Mouse (Mus musculus): Measurements from ENCODE around the gene Trit1. TPM values are rescaled to one million over a fixed set of nuclear protein-coding genes. Genes with fewer than 3 reads are reported as not detected.
"Not testable (repeated sequence)": the region's sequence is repeated elsewhere in the genome, so short reads cannot be mapped to it uniquely, and the experiment has no call there.

The Trit1 gene
- total RNA-seq, 2 experiments from 2014 or later = 5.4 to 6.4 TPM

DNA sequence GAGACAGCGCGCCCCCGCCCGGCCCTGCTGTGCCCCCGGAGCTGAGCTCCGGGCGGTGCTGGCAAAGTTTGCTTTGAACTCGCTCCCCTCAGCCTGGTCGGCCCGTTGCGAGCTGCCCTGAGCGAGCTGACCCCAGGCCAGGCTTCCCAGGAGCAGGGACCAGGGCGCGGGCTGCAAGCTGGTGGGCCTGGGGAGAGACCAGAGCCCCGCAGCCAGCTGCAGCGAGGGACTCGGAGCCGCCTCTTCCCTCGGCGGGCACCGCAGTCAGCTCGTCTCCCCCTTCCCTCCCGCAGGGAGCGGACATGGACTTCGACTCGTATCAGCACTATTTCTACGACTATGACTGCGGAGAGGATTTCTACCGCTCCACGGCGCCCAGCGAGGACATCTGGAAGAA, 20.2 kb upstream of the Trit1 start:
- intact Hi-C loops (cut with DNase I) = no loop called here
- peak; percentile 3 for DNase-seq (ENCODE audit: low spot score)

DNA sequence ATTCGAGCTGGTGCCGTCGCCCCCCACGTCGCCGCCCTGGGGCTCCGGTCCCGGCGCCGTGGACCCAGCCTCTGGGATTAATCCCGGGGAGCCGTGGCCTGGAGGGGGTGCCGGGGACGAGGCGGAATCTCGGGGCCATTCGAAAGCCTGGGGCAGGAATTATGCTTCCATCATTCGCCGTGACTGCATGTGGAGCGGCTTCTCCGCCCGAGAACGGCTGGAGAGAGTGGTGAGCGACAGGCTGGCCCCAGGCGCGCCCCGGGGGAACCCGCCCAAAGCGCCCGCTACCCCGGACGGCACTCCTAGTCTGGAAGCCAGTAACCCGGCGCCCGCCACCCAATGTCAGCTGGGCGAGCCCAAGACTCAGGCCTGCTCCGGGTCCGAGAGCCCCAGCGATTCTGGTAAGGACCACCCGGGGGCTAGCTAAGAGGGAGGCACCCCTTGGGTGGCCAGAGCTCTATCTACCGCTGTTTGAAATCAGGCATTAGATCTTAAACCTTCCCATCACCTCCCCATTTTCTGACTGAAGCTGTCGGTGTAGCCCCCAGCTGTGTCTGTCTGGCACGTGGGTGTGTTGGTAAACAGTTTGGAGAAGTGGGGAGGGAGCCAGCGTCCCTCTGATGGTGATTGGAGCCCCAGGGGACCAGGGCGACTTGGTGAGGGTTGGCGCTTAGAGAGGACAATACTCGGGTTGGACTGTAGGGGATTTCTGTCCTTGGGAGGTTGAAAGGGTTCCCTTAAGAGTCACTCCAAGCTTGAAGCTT, 19.6 kb upstream of the Trit1 start:
- intact Hi-C loops (cut with DNase I) = no loop called here

DNA sequence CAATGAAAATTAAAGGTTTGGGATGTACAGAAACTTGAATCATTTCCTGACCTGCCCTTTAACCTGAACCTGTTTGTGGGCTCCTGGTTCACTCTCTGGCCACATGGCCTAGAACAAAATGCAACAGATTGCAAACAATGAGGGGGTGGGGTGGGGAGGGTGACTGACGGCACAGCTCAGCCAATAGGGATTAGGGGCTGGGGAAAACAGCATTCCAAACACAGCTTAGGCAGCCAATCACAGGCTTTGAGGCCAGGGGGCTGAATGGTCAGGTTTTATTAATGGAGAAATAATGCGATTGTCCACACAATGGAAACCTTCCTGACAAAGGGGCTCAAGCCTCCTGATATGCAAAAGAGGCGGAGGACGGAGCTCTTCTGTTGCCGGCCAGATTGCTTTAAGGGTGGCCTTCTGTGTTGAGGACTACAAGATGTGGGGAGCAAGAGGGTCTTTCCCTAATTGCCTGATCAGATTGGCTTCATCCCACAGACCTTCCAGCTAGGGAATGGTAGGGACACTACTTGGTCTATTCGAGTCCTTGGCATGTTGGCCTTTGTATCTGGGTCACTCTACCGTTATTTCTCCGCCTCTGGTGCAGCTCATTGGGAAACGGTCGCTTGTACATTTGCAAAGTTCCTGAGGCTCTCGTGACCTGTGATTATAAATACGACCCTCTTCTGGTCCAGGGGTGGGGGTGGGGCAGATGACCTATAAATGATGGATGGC, 17.7 kb upstream of the Trit1 start:
- intact Hi-C loops (cut with DNase I) = no loop called here
- DNase-seq (ENCODE audit: low spot score) = no peak

More for the DNA sequence above, 19.6 kb upstream of the Trit1 start:
- DNase-seq (ENCODE audit: low spot score) = no peak

DNA sequence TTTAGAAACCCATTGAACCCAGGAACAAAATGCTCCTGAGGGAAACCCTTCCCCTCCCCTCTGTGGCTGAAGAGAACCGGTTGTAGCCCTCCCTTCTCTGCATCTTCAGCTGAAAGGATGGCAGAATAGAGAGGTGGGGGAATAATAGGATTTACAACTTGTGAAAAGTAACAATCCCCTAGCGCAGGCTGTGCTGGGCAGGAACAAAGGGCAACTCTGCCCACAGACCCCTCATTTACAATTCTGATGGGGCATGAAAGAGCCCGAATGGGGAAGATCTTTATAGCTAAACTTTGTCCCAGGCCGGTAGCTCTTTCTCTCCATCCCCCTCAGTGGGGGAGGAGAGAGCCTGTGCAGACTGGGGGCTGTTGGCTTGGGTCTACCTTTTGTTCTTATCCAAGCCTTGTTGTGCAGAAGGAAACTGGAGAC, 17.1 kb upstream of the Trit1 start:
- DNase-seq (ENCODE audit: low spot score) = no peak
- intact Hi-C loops (cut with DNase I) = no loop called here

DNA sequence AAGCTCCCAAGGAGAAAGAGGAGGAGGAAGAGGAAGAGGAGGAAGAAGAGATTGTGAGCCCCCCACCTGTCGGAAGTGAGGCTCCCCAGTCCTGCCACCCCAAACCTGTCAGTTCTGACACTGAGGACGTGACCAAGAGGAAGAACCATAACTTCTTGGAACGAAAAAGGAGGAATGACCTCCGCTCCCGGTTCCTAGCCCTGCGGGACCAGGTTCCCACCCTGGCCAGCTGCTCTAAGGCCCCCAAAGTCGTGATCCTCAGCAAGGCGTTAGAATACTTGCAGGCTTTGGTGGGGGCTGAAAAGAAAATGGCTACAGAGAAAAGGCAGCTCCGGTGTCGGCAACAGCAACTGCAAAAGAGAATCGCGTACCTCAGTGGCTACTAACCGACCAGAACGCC, 16.3 kb upstream of the Trit1 start:
- DNase-seq (ENCODE audit: low spot score) = no peak
- intact Hi-C loops (cut with DNase I) = no loop called here

DNA sequence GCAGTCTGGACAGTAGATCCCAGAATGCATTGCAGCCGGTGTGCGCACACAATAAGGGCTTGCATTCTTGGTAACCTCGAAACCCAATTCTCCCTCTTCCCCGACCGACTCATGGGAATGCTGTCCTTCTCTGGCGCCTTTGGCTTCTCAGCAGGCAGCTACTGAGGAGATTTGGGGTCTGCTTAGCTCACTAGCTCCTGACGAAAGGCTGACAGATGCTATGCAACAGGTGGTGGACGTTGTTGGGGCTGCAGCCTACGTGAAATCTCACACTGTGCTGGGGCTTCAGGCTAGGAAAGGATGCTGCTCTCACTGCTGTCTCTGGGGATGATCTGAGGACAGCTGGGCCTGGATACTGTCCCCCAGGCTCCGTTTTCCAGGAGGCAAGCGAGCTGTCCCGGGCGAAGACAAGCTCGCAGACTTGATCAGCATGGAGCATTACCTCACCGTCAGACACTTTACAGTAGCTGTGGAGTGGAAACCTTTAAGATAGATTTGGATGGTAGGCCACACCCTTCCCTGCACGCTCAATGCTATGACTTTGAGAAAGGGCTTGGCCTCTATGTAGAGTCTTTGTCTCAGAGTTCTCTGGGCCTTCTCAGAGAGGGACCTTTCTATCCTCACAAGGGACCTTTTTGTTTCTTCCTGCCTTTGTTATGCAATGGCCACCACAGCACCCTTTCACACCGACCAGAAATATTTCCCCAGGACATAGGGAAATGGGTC, 15.6 kb upstream of the Trit1 start:
- DNase-seq (ENCODE audit: low spot score) = no peak
- intact Hi-C loops (cut with DNase I) = no loop called here

DNA sequence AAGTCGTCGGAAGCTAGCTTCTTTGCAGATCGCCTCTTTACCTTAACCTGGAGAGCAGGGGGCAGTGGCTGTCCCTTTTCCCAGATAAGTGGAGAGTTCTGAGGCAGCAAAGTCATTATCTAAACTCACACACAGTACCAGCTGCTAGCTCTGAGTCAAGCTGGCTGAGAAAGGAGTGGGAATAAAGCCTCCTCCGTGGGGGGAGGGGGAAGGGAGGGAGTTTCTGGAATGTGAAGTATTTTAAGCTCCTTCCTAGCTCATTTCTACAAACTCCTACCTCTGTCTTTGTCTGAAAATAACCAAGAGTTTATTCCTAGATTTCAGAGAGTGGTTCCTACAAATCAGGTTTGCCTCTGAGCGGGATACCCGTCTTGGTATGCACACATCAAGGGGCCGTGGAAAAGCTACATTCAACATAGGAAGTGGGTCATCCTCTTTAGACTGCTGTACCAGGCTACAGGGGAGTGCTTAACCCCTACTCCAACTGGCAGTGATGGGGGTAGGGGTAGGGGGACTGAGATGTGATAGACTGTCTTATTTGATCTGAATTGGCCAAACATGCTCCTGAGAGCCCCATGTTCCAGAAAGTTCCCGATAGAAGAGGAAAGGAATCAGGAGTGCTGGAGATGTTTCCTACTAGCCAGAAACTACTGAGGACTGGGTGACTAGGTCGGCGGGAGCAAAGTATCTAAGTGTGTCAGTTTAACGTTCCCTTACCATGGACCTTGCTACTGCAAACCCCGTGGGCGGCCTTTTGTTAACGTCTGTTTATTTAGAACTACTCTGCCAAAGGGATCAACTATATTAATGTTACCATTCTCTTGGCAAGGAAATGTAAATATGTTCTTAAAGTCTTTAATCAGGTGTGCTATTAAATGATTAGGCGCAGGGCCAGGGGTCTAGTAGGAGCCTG, 11.1 kb upstream of the Trit1 start:
- no peak for DNase-seq (ENCODE audit: low spot score)
- intact Hi-C loops (cut with DNase I) = no loop called here

DNA sequence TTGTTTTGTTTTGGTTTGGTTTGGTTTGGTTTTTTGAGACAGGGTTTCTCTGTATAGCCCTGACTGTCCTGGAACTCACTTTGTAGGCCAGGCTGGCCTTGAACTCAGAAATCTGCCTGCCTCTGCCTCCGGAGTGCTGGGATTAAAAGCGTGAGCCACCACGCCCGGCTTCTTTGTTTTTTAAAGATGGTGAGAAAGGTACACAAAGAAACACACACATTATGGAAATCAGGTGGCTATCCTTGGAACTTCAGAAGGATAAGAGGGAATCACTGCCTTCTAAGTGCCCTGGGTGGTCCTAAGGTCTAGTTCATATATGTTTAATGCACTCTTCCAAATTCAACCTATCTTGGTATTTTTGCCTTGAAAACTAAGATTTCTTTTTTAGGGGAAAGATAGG, 3.9 kb upstream of the Trit1 start:
- DNase-seq (ENCODE audit: low spot score); intact Hi-C loops (cut with DNase I): not testable (repeated sequence)

DNA sequence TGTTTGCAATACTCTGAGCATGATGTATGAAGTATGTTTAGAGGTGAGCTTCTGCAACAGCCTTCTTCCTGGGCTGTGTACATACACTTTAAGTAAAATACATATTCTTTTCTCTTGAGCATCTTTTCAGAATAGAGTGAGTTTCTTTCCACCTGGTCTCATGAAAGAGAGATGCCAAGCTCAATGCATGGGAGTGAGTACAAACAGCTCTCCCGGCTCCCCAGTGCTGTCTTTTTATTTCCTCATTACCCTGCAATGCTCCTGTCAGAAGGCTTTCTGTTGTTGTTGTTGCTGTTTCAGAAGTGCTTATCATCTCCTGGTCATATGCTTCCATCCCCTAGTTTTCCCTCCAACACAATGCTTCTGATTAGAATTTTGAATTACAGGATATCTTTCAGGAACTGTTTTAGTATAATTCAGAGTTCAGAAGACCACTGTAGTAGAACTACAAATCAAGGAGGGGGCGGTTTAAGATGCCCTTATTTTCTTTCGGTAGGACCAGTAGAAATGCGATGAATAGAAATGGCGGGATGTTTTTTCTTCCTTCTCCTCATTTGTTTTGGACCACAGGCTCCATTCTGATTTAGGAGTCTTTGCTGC, 3.0 kb upstream of the Trit1 start:
- intact Hi-C loops (cut with DNase I) = no loop called here
- DNase-seq (ENCODE audit: low spot score) = no peak

DNA sequence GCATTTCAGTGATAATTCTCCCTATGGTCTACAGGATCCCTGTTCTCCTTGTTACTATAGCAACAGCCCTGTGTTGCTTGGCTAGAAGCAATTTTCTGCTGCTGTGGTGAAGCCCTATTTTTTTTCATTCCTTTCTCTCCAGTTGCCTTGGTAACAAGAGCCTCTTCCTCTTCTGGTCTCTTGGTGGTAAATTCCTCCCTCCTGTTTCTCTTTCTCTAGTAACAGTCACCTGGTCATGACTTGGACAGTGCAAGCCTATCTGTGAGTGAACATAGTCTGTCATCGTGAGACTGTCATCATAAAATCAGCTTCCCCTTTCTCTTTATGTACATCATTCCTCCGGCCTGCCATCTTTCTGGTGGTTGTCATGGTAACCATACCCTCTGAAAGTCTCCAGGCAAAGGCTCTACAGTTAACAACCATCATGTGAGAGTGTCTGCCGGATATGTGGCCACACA, 2.4 kb upstream of the Trit1 start:
- intact Hi-C loops (cut with DNase I) = no loop called here
- no peak for DNase-seq (ENCODE audit: low spot score)

DNA sequence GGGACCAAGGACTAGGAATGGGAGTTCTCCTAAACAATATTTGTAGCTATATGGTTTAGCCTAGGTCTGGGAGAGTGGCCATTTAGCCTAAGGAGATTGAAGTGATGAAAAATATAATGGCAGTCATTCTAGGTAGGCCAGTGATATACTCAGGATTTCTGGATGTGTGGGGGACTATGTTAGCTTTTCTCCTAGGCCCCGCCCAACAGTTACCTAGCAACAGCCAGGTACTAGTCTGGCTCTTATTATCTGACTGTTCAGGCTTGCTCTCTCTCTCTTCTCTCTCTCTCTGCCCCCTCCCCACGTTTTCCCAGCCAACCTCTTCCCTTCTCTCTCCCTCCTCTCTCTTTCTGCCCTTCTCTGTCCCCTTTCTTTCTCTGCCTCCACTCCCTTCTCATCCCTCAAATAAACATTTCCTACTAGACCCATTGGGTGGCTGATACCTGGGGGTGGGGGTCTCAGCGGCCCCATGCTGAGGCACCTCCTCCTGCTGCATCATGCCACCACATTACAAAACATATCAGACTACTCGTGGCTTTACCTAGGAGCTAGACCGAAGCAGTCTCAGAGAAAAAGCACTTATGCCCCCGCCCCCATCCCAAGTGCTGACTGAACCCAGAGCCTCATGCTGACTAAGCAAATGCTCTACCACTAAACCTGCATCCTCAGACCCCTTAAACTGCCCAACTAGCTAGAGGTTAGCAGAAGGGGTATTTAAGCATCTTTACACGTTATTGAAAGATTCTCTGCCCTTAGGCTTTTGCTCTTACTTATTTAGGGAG, 1.7 kb upstream of the Trit1 start:
- intact Hi-C loops (cut with DNase I) = no loop called here
- DNase-seq (ENCODE audit: low spot score) = no peak

DNA sequence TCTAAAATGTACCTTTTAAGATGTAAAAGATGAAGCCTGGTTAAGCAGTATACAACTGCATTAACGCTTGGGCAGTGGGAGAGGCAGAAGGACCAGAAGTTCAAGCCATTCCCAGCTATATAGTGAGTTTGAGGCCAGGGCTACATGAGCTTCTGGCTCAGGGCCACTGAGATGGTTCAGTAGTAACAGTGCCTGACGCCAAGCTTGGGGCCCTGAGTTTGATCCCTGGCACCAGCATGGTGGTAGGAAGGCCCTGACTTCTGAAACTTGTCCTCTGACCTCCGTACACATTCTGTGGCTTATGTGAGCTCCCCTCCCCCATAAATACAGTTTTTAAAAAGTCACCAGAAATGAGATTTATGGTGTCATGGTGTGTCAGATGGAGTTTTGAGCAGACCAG, 5.2 kb downstream of the Trit1 start:
- no peak for DNase-seq (ENCODE audit: low spot score)
- intact Hi-C loops (cut with DNase I) = no loop called here

DNA sequence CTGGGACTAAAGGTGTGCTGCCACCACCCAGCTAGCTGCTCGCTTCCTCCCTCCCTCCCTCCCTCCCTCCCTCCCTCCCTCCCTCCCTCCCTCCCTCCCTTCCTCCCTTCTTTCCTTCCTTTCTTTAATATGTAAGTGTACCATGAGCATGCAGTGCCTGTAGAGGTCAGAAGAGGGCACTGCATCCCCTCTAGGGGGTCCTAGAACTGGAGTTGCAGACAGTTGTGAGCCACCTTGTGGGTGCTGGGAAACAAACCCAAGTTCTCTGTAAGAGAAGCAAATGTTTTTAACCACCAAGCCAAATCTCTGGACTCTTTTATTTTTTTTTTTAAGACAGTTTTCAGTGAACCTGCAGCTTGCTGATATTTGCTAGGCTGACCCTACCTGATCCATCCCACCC, 6.5 kb downstream of the Trit1 start:
- DNase-seq (ENCODE audit: low spot score) = no peak
- intact Hi-C loops (cut with DNase I) = no loop called here

DNA sequence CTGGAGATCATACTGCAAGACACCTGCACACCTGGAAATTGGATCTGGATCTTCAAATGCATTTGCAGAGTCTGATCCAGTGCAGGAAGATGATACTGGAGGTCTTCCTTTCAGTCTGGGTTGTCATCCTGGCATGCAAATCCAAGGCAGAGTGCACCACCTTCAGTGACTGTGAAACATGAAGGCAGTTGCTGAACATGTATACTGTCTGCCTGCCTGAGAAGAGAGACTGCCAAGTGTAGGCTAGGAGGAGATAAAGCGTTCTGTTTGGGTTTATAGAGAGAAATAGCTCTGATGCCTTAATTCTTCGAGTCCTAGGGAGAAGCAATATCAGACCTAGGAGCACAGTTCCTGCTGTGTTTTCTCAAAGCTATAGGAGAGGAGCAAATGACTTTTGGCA, 9.0 kb downstream of the Trit1 start:
- intact Hi-C loops (cut with DNase I) = no loop called here
- no peak for DNase-seq (ENCODE audit: low spot score)

DNA sequence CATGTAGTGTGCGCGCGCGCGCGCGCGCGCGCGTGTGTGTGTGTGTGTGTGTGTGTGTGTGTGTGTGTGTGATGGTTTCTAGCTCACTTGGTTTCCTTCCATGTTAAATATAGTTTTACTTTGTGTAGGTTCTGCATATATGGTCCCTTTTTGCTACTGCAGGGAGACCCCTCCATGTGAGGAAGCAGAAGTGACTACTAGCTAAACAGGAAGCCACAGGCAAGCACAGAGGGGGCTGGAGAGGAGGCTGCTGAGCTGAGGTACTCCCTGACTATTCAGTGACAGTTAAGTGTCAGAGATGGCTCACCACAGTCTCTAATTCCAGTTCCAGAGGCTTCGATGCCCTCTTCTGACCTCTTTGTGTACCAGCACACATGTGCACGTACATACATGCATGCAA, 9.8 kb downstream of the Trit1 start:
- DNase-seq (ENCODE audit: low spot score) = no peak
- intact Hi-C loops (cut with DNase I) = no loop called here

DNA sequence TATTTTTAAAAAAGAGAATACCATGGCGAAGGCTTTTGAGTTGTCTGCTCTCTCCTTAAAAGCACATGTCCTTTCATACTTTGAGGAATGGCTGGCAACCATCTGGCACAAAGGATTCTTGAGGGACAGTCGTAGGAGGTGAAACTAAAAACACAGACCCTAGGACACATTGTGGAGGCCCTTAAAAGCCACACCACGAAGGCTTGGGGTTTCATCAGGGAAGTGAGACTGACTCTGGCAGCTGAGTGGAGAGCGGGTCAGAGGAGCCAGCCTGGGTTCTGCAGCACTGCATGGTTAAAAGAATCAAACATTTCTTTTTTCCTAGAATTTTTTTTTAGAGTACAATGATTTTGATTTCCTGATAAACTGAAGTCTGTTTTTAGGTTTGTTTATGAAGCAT, 10.2 kb downstream of the Trit1 start:
- intact Hi-C loops (cut with DNase I) = no loop called here
- DNase-seq (ENCODE audit: low spot score) = no peak

DNA sequence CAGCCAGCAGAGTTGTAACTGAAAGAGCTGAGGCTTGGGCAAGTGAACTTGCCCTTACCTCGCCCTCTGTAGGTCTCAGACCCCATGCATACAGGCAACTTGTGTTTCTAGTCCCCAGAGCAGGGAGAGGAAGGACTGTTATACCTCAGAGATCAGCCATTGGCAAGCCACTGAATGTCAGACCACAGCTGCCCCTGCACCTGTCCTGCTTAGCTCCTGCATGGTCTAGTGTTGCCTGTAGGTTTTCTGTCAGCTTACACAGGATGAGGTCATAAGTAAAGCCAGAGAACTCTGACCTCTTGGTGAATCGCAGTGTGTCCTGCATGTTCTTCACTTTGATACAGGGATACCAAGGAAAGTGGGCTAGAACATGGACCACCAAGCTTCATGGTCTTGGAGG, 18.4 kb downstream of the Trit1 start:
- DNase-seq (ENCODE audit: low spot score) = no peak
- intact Hi-C loops (cut with DNase I) = no loop called here

DNA sequence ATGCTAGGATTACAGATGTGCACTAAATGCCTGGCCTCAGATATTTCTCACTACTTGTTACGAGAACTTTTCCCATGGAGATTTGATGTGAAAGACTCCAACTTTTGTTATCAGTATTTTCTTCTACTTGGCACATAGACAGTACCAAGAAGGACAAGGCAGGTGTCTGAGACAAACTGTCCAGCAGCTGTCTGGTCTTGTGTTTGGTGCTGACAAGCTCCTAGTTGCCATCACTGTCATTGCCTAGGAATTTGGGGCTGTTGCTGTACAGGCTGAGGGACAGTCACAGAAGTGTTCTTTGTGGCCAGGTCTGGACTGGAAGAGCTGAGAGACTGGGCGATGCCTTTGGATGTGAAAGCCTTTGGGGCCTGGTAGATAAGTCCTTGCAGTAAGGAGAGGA, 19.2 kb downstream of the Trit1 start:
- DNase-seq (ENCODE audit: low spot score) = no peak
- intact Hi-C loops (cut with DNase I) = no loop called here

DNA sequence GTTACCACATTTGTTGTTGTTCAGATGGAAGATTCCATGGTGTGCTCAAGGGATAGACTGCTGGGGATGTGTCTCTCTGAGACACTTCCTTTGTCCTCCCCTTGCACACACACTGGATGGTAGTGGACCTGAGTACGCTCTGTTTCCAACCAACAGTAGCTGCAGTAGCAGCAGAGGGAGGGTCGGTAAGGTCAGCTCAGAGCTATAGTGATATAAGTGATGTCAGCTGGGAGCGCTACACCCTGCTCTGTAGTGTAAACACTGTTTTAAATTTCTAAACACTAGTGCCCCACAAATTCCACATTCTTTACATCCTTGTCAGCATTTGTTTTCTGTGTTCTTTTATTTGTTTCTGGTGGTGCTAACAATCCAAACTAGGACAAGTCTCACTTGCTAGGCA, 20.3 kb downstream of the Trit1 start:
- intact Hi-C loops (cut with DNase I) = no loop called here
- DNase-seq (ENCODE audit: low spot score) = no peak
